Mouse (Mus musculus): ENCODE results near the gene Rab6b.

DNA sequence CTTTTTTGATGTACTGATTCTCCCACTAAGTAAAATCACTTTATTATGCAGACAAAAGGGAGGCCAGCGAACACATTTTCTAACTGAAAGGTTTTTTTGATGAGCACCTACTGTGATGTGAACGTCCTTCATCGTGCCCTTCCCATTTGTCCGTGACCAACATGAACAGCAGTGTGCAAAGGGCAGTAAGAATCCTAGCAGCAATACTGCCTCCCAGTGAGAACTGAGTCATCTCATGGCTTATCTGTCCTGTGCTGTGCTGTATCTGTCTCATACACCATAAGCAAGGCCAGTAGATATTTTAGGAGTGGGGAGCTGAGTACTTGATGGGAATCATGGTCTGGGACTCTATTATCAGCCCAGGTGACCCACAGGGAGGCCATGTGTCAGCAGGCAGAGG is 76.8 kb downstream of the Rab6b start:
- TF ChIP-seq POLR2A (IDR thresholded peaks at IDR 0.05; ENCODE audit: extremely low read depth, insufficient read depth, low read length) (no peak), CTCF (IDR thresholded peaks at IDR 0.05; ENCODE audit: extremely low read depth, insufficient read depth, low read length) (no peak)

Data from cortical plate, adult 2 months (tissue).